Mouse (Mus musculus): Measurements from ENCODE around the gene Tbx19. TPM values are rescaled to one million over a fixed set of nuclear protein-coding genes. Genes with fewer than 3 reads are reported as not detected.

The Tbx19 gene
- total and polyA plus RNA-seq, 3 experiments: 0.04 to 0.66 (median 0.44) TPM

GRCm38 (mm10) chr1:165121096-165121495 lies 39.5 kb downstream of the Tbx19 start:
- Histone ChIP-seq H3K36me3 (replicated peaks in 1 of 2; ENCODE audit: control insufficient read depth in 1 of 2, insufficient read depth in 1 of 2, low read length in 1 of 2) (no peaks in the 10 kb centered on the region), H3K4me1 (ENCODE audit: control insufficient read depth in 1 of 2, insufficient read depth in 2 of 2) (no peaks in the 10 kb centered on the region), H3K9ac (ENCODE audit: insufficient read depth, low read depth) (no peak overlapping the region), H3K27ac (ENCODE audit: insufficient read depth, low read depth) (no peak overlapping the region), H3K79me2 (replicated peaks; ENCODE audit: control insufficient read depth, extremely low read depth, insufficient read depth, poor library complexity, severe bottlenecking) (no peaks in the 10 kb centered on the region), H3K4me3 (replicated peaks in 1 of 3; ENCODE audit: low read depth in 2 of 3, low read length in 2 of 3, poor library complexity in 1 of 3) (no peak overlapping the region), H3K27me3 (replicated peaks) (no peaks in the 10 kb centered on the region), H3K4me2 (ENCODE audit: insufficient read depth, low read depth, poor library complexity, severe bottlenecking) (no peak overlapping the region), H3K9me3 (replicated peaks; ENCODE audit: low read length) (no peaks in the 10 kb centered on the region)
- TF ChIP-seq E2F4 (IDR thresholded peaks at IDR 0.05; ENCODE audit: insufficient replicate concordance, low read depth, low read length) (no peak), PAX5 (IDR thresholded peaks at IDR 0.05; ENCODE audit: low read length) (no peak), IRF4 (IDR thresholded peaks at IDR 0.05; ENCODE audit: low read depth, low read length) (no peak), SIN3A (IDR thresholded peaks at IDR 0.05; ENCODE audit: low read length) (no peak), ZKSCAN1 (IDR thresholded peaks at IDR 0.05; ENCODE audit: borderline replicate concordance, low read depth, low read length) (no peak), JUND (conservative IDR thresholded peaks at IDR 0.05; ENCODE audit: low read depth, low read length) (no peak), GABPA (IDR thresholded peaks at IDR 0.05; ENCODE audit: insufficient replicate concordance, low read depth, low read length) (no peak), TBP (conservative IDR thresholded peaks at IDR 0.05; ENCODE audit: low read depth, low read length) (no peak), EP300 (IDR thresholded peaks at IDR 0.05; ENCODE audit: low read length) (no peak), CHD2 (IDR thresholded peaks at IDR 0.05; ENCODE audit: low read length) (no peak), MAFK (IDR thresholded peaks at IDR 0.05; ENCODE audit: insufficient replicate concordance, low read length) (no peak), SMC3 (IDR thresholded peaks at IDR 0.05; ENCODE audit: low read depth, low read length) (no peak), CHD1 (IDR thresholded peaks at IDR 0.05; ENCODE audit: low read depth, low read length) (no peak), TCF12 (IDR thresholded peaks at IDR 0.05; ENCODE audit: low read depth, low read length) (no peak), NRF1 (IDR thresholded peaks at IDR 0.05; ENCODE audit: low read depth, low read length) (no peak), ZMIZ1 (IDR thresholded peaks at IDR 0.05; ENCODE audit: low read depth, low read length) (no peak), USF2 (conservative IDR thresholded peaks at IDR 0.05; ENCODE audit: low read depth, low read length) (no peak), RAD21 (IDR thresholded peaks at IDR 0.05; ENCODE audit: low read depth, low read length) (no peak), NELFE (IDR thresholded peaks at IDR 0.05; ENCODE audit: low read depth, low read length) (no peak)
- in situ Hi-C loops (cut with MboI; ENCODE audit: low pct_ligation_motif_present, low pct_unique_long_range_greater_than_20kb, low sequenced_read_pairs): loop anchor here (25.0 kb wide), 1 partner anchor 809 kb away; the partner anchor contains the start of genes Blzf1 and Nme7
- DNase-seq (ENCODE audit: extremely low read depth): no peak
- dilution Hi-C loops (cut with MboI; ENCODE audit: extremely low pct_ligation_motif_present, extremely low pct_unique_long_range_greater_than_20kb, low sequenced_read_pairs): no loop called here

- TF ChIP-seq CTCF (conservative IDR thresholded peaks at IDR 0.05 in 1 of 2, IDR thresholded peaks at IDR 0.05 in 1 of 2; ENCODE audit: low read depth in 2 of 2, low read length in 2 of 2) (peak; percentile 9 to 80; a peak in 2 of 4 replicates), E2F4 (IDR thresholded peaks at IDR 0.05; ENCODE audit: insufficient replicate concordance, low read depth, low read length) (no peak), ZNF384 (IDR thresholded peaks at IDR 0.05; ENCODE audit: low read depth, low read length) (peak; percentile 99), SMC3 (IDR thresholded peaks at IDR 0.05; ENCODE audit: low read depth, low read length) (peak; percentile 74), TCF12 (IDR thresholded peaks at IDR 0.05; ENCODE audit: low read depth, low read length) (no peak), CHD1 (IDR thresholded peaks at IDR 0.05; ENCODE audit: low read depth, low read length) (no peak), RAD21 (IDR thresholded peaks at IDR 0.05; ENCODE audit: low read depth, low read length) (peak; percentile 81), JUND (conservative IDR thresholded peaks at IDR 0.05; ENCODE audit: low read depth, low read length) (no peak)
- Histone ChIP-seq H3K79me2 (replicated peaks; ENCODE audit: control insufficient read depth, extremely low read depth, insufficient read depth, poor library complexity, severe bottlenecking) (no peaks in the 10 kb centered on the region), H3K36me3 (replicated peaks in 1 of 2; ENCODE audit: control insufficient read depth in 1 of 2, insufficient read depth in 1 of 2, low read length in 1 of 2) (no peaks in the 10 kb centered on the region), H3K27me3 (replicated peaks) (no peaks in the 10 kb centered on the region), H3K9ac (ENCODE audit: insufficient read depth, low read depth) (no peak overlapping the region), H3K4me1 (ENCODE audit: control insufficient read depth in 1 of 2, insufficient read depth in 2 of 2) (no peaks in the 10 kb centered on the region), H3K9me3 (replicated peaks; ENCODE audit: low read length) (no peaks in the 10 kb centered on the region), H3K4me2 (ENCODE audit: insufficient read depth, low read depth, poor library complexity, severe bottlenecking) (no peak overlapping the region), H3K27ac (ENCODE audit: insufficient read depth, low read depth) (no peak overlapping the region), H3K4me3 (replicated peaks in 1 of 3; ENCODE audit: low read depth in 2 of 3, low read length in 2 of 3, poor library complexity in 1 of 3) (no peak overlapping the region)
- peak; percentile 66 for DNase-seq (ENCODE audit: extremely low read depth)
- dilution Hi-C loops (cut with MboI; ENCODE audit: extremely low pct_ligation_motif_present, extremely low pct_unique_long_range_greater_than_20kb, low sequenced_read_pairs) (no loop called here), in situ Hi-C loops (cut with MboI; ENCODE audit: low pct_ligation_motif_present, low pct_unique_long_range_greater_than_20kb, low sequenced_read_pairs) (loop anchor here (25.0 kb wide), 1 partner anchor 808 kb away; the partner anchor contains the start of genes Blzf1 and Nme7)
Measured at GRCm38 (mm10) chr1:165120349-165120898, 40.1 kb downstream of the Tbx19 start.
